Mouse (Mus musculus): Measurements from ENCODE around the gene Gm8890.
"Not testable (repeated sequence)": the region's sequence is repeated elsewhere in the genome, so short reads cannot be mapped to it uniquely, and the experiment has no call there.

DNA sequence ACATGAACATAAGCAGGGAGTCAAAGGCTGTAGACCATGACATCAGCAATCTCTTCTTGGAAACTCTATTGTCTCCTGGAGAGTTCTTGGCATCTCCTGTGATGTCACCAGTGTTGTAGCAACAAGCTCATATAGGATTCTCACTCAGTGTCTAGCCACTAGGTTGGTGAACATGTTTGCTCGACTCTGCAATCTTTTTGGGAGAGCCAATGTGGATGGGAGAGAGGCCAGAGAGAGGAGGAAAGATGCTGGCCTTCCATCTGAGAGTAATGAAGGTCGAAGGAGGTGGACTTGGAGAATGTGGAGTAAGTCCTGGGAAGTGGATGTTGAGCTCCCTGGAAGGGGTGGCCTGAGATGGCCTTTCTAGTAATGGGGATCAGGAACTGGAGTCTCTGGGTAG lies at the start of gene Gm8890:
- not testable (repeated sequence) for TF ChIP-seq CHD2 (IDR thresholded peaks at IDR 0.05; ENCODE audit: low read depth, low read length); HCFC1 (IDR thresholded peaks at IDR 0.05; ENCODE audit: borderline replicate concordance, insufficient read depth, low read length); ZNF384 (IDR thresholded peaks at IDR 0.05; ENCODE audit: low read depth, low read length)

Data from ES-E14 (cell line).